8 mouse cellular contexts compared by ENCODE assay signal in the genomic region with DNA sequence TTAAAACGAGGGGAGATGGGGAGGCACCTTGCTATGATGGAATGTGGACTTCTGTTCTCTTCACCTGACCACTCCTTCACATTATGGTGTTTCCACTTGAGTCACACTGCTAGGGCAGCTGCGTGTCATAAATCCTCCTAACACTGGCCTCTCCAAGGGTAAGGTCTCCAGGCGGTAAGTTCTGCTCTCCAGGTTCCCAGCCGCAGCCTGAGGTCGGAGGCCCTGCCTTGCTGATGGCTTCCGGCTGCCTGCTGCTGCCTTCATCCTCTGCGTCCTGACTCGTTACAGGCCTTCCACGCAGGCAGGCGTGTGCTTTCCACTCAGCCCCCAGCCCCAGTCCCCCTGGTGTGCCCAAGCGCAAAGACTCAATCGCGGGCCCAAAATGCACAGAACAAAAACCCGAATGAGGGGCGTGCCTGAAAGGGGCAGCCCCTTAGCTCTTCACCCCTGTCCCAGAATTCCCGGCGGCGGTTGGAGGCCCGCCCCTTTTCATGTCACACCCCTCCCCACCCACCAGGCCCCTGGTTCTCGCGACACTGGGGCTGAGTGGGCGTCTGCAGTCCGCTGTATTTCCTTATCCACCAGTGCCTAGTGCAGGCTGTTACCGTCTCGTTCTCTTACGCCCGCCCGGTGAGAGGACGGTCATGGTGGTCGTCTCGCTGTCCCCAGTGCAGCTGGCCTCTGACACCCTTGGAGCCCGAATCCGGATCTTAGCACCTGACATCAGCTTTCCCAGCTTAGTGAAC. TPM values are rescaled to one million over a fixed set of nuclear protein-coding genes. Genes with fewer than 3 reads are reported as not detected.
DNase-seq lines count a peak whose midpoint lies in the region; ATAC-seq lines count a peak whose summit lies in the region.

A gene (minus strand): TSS at position 464 of the 746 bp plus-strand sequence.

- peaks cover 3% of the 10 kb centered on the region; the same call in 1 of the 2 replicates for H3K4me1 ChIP-seq in hindbrain, embryonic 16.5 days (ENCODE audit: control insufficient read depth, insufficient read depth, low read depth, low read length)

- peak within 1 kb of the TSS; percentile 84 for H3K4me2 ChIP-seq in hindbrain, embryonic 16.5 days (ENCODE audit: low read length)

- DNase-seq in WW6 (ENCODE audit: low read depth, low spot score): peak; percentile 80
- DNase-seq in cerebellum, postnatal 4 days (ENCODE audit: low spot score in 2 of 2): peak; percentile 81 to 92
- peak; percentile 86 for DNase-seq in gastrocnemius, adult 18-20 months (ENCODE audit: low spot score)
- DNase-seq in left cerebral cortex, adult 18-20 months (ENCODE audit: low spot score in 2 of 2): peak; percentile 83 to 89
- DNase-seq in right cerebral cortex, adult 18-20 months: peak; percentile 89
- DNase-seq in urinary bladder, postnatal 10 days (ENCODE audit: low spot score): peak; percentile 66

- no peaks in the 10 kb centered on the region for H3K27me3 ChIP-seq in hindbrain, embryonic 16.5 days (replicated peaks; ENCODE audit: control insufficient read depth, insufficient read depth, low read length)

- H3K9me3 ChIP-seq in hindbrain, embryonic 16.5 days (ENCODE audit: control insufficient read depth, low read length): peaks cover 10% of the 10 kb centered on the region; the same call in 1 of the 2 replicates

- H3K27ac ChIP-seq in hindbrain, embryonic 16.5 days (ENCODE audit: low read depth, low read length): peak within 1 kb of the TSS; percentile 90
- H3K27ac ChIP-seq in macrophage: peak within 1 kb of the TSS; percentile 84

- peak; percentile 98 for ATAC-seq in hindbrain, embryonic 16.5 days

- peak within 1 kb of the TSS; percentile 62 for H3K4me3 ChIP-seq in hindbrain, embryonic 16.5 days (ENCODE audit: low read length)
- H3K4me3 ChIP-seq in macrophage (ENCODE audit: inconsistent target): peak within 1 kb of the TSS; percentile 75

- H3K36me3 ChIP-seq in hindbrain, embryonic 16.5 days (ENCODE audit: control insufficient read depth, insufficient read depth, low read length): peaks cover 19% of the 10 kb centered on the region
- peaks cover 9% of the 10 kb centered on the region; the same call in 1 of the 2 replicates for H3K36me3 ChIP-seq in macrophage (ENCODE audit: inconsistent target)

- H3K79me2 ChIP-seq in macrophage (ENCODE audit: inconsistent target): peaks cover 29% of the 10 kb centered on the region

- peak within 1 kb of the TSS; percentile 82 for H3K9ac ChIP-seq in hindbrain, embryonic 16.5 days (ENCODE audit: low read depth, low read length)

- under 1% methylated on average over 33 of the region's 33 CpGs for WGBS in hindbrain, embryonic 16.5 days
- WGBS in macrophage (ENCODE audit: missing documents): 1% methylated on average over 30 of the region's 33 CpGs

RNA-seq across cellular contexts. Expression of the gene that starts here (rescaled TPM):
- total RNA-seq in gastrocnemius, adult 18-20 months (2021): 1 to 10 TPM in 1 of 2 experiments, under 1 TPM in 1; 0.91 to 1.7 TPM
- 28.0 and 29.8 TPM in 2 replicates for polyA plus RNA-seq in hindbrain, embryonic 16.5 days (2015; fragmentation: Nextera tagmentation; extraction: Ambion mirVana)
- total RNA-seq in left cerebral cortex, adult 18-20 months (2021): 10 to 100 TPM; 12.7 to 15.0 TPM
- 10 to 100 TPM in 16 of 26 experiments, 1 to 10 TPM in 10; 1.6 to 23.9 (median 11.9) TPM for total RNA-seq in macrophage (2018; cell fraction: chromatin; rRNA removed)
- 10 to 100 TPM in 24 of 26 experiments, 1 to 10 TPM in 2; 8.6 to 22.3 (median 17.0) TPM for total RNA-seq in macrophage (2018; cell fraction: cytosol; rRNA removed)
- total RNA-seq in macrophage (2018; cell fraction: nucleus; rRNA removed): 10 to 100 TPM in 22 of 26 experiments, 1 to 10 TPM in 4; 5.7 to 39.9 (median 15.4) TPM
- 14.3 to 16.1 TPM (median 15.1 TPM) in 3 replicates for polyA plus RNA-seq in macrophage (2018)

Comparison
In these comparisons a context has a peak if more than half of its experiments do, and no peak if none do; other contexts are left out.
1. Peak in every context shown above with its lines: DNase-seq, ATAC-seq, H3K4me3 ChIP-seq and H3K27ac ChIP-seq.
2. RNA of the gene that starts here (total RNA-seq): 12.7 to 15.0 TPM in left cerebral cortex, adult 18-20 months; 0.91 to 1.7 TPM in gastrocnemius, adult 18-20 months; every median in the first group is over 4 times any median in the second.